Mouse (Mus musculus): ENCODE data around the gene Furin. TPM values are rescaled to one million over a fixed set of nuclear protein-coding genes. Genes with fewer than 3 reads are reported as not detected.

Furin gene
- polyA plus RNA-seq, 1 experiment from 2014 or later: 13.2 TPM

GRCm38 (mm10) chr7:80371041-80371751 lies 34.0 kb downstream of the Furin start, which contains the start of gene Man2a2:
TSS of gene Man2a2 (minus strand) at chr7:80371375.
- Histone ChIP-seq H3K27me3 (no peaks in the 10 kb centered on the region), H3K4me3 (replicated peaks) (peak within 1 kb of the TSS; percentile 93), H3K9me3 (no peaks in the 10 kb centered on the region), H3K27ac (peak within 1 kb of the TSS; percentile 87), H3K4me2 (peak within 1 kb of the TSS; percentile 67), H3K36me3 (peaks cover 25% of the 10 kb centered on the region), H3K4me1 (replicated peaks) (peaks cover 19% of the 10 kb centered on the region), H3K9ac (replicated peaks) (peak within 1 kb of the TSS; percentile 91)
- ATAC-seq (ENCODE audit: insufficient number of reproducible peaks, insufficient read depth, low FRiP score, low TSS enrichment, low read depth): 0 out of 2 replicates have a peak, but pooled peaks have one; percentile 38
- WGBS: 1% methylated on average over 60 of the region's 86 CpGs

- peak overlapping the region; percentile 91 for H3K9ac ChIP-seq (replicated peaks)
- no peaks in the 10 kb centered on the region for H3K9me3 ChIP-seq
- under 1% methylated on average over 31 of the region's 31 CpGs for WGBS
- H3K4me1 ChIP-seq (replicated peaks): peaks cover 19% of the 10 kb centered on the region
- H3K27ac ChIP-seq: peak overlapping the region; percentile 87
- H3K27me3 ChIP-seq: no peaks in the 10 kb centered on the region
- peaks cover 31% of the 10 kb centered on the region for H3K36me3 ChIP-seq
- H3K4me3 ChIP-seq (replicated peaks): peak overlapping the region; percentile 93
- peak overlapping the region; percentile 67 for H3K4me2 ChIP-seq
- peak; percentile 26 for ATAC-seq (ENCODE audit: insufficient number of reproducible peaks, insufficient read depth, low FRiP score, low TSS enrichment, low read depth)
Measured at GRCm38 (mm10) chr7:80370649-80371040, 34.6 kb downstream of the Furin start.

- Histone ChIP-seq H3K4me3 (replicated peaks) (peak overlapping the region; percentile 93), H3K9me3 (no peaks in the 10 kb centered on the region), H3K27me3 (no peaks in the 10 kb centered on the region), H3K9ac (replicated peaks) (peak overlapping the region; percentile 91), H3K4me2 (peak overlapping the region; percentile 67), H3K27ac (peak overlapping the region; percentile 87; the same call in 1 of the 2 replicates), H3K4me1 (replicated peaks) (peaks cover 19% of the 10 kb centered on the region), H3K36me3 (peaks cover 32% of the 10 kb centered on the region)
- WGBS: 24% methylated on average over 4 of the region's 4 CpGs
- ATAC-seq (ENCODE audit: insufficient number of reproducible peaks, insufficient read depth, low FRiP score, low TSS enrichment, low read depth): no peak
Measured at GRCm38 (mm10) chr7:80369967-80370431, 35.2 kb downstream of the Furin start.

- 58% methylated on average over 5 of the region's 5 CpGs for WGBS
- H3K36me3 ChIP-seq: peaks cover 37% of the 10 kb centered on the region
- H3K27me3 ChIP-seq: no peaks in the 10 kb centered on the region
- H3K4me1 ChIP-seq (replicated peaks): peaks cover 19% of the 10 kb centered on the region
- H3K27ac ChIP-seq: no peak overlapping the region
- peak overlapping the region; percentile 93; the same call in 1 of the 2 replicates for H3K4me3 ChIP-seq (replicated peaks)
- H3K9me3 ChIP-seq: no peaks in the 10 kb centered on the region
- peak overlapping the region; percentile 67 for H3K4me2 ChIP-seq
- no peak for ATAC-seq (ENCODE audit: insufficient number of reproducible peaks, insufficient read depth, low FRiP score, low TSS enrichment, low read depth)
- H3K9ac ChIP-seq (replicated peaks): no peak overlapping the region
Measured at GRCm38 (mm10) chr7:80369461-80369860, 35.8 kb downstream of the Furin start.

GRCm38 (mm10) chr7:80368635-80369421 lies 36.4 kb downstream of the Furin start:
- H3K4me3 ChIP-seq (replicated peaks): peak overlapping the region; percentile 93; the same call in 1 of the 2 replicates
- ATAC-seq (ENCODE audit: insufficient number of reproducible peaks, insufficient read depth, low FRiP score, low TSS enrichment, low read depth): no peak
- peaks cover 44% of the 10 kb centered on the region for H3K36me3 ChIP-seq
- no peaks in the 10 kb centered on the region for H3K9me3 ChIP-seq
- H3K4me2 ChIP-seq: peak overlapping the region; percentile 67
- no peaks in the 10 kb centered on the region for H3K27me3 ChIP-seq
- H3K4me1 ChIP-seq (replicated peaks): peaks cover 19% of the 10 kb centered on the region
- H3K27ac ChIP-seq: no peak overlapping the region
- WGBS: 78% methylated on average over 20 of the region's 20 CpGs
- no peak overlapping the region for H3K9ac ChIP-seq (replicated peaks)

- ATAC-seq (ENCODE audit: insufficient number of reproducible peaks, insufficient read depth, low FRiP score, low TSS enrichment, low read depth): no peak
- peaks cover 52% of the 10 kb centered on the region for H3K36me3 ChIP-seq
- 86% methylated on average over 9 of the region's 9 CpGs for WGBS
- H3K27me3 ChIP-seq: no peaks in the 10 kb centered on the region
- H3K4me1 ChIP-seq (replicated peaks): peaks cover 19% of the 10 kb centered on the region
- no peak overlapping the region for H3K9ac ChIP-seq (replicated peaks)
- no peak overlapping the region for H3K4me3 ChIP-seq (replicated peaks)
- H3K9me3 ChIP-seq: no peaks in the 10 kb centered on the region
- H3K4me2 ChIP-seq: no peak overlapping the region
- H3K27ac ChIP-seq: no peak overlapping the region
Measured at GRCm38 (mm10) chr7:80368009-80368408, 37.2 kb downstream of the Furin start.

GRCm38 (mm10) chr7:80367232-80367631 lies 38.0 kb downstream of the Furin start:
- H3K9ac ChIP-seq (replicated peaks): no peak overlapping the region
- H3K27me3 ChIP-seq: no peaks in the 10 kb centered on the region
- WGBS: 93% methylated on average over 7 of the region's 7 CpGs
- H3K9me3 ChIP-seq: no peaks in the 10 kb centered on the region
- no peak overlapping the region for H3K27ac ChIP-seq
- peaks cover 60% of the 10 kb centered on the region for H3K36me3 ChIP-seq
- H3K4me3 ChIP-seq (replicated peaks): no peak overlapping the region
- H3K4me1 ChIP-seq (replicated peaks): peaks cover 19% of the 10 kb centered on the region
- ATAC-seq (ENCODE audit: insufficient number of reproducible peaks, insufficient read depth, low FRiP score, low TSS enrichment, low read depth): no peak
- H3K4me2 ChIP-seq: no peak overlapping the region

- Histone ChIP-seq H3K4me2 (no peak overlapping the region), H3K36me3 (peaks cover 74% of the 10 kb centered on the region), H3K27ac (no peak overlapping the region), H3K9ac (replicated peaks) (no peak overlapping the region), H3K4me1 (replicated peaks) (peaks cover 19% of the 10 kb centered on the region), H3K27me3 (no peaks in the 10 kb centered on the region), H3K4me3 (replicated peaks) (no peak overlapping the region), H3K9me3 (no peaks in the 10 kb centered on the region)
- WGBS: 87% methylated on average over 2 of the region's 2 CpGs
- no peak for ATAC-seq (ENCODE audit: insufficient number of reproducible peaks, insufficient read depth, low FRiP score, low TSS enrichment, low read depth)
Measured at GRCm38 (mm10) chr7:80365759-80366158, 39.5 kb downstream of the Furin start.

GRCm38 (mm10) chr7:80360435-80360834 lies 44.8 kb downstream of the Furin start:
- H3K9ac ChIP-seq (replicated peaks): no peak overlapping the region
- H3K27me3 ChIP-seq: no peaks in the 10 kb centered on the region
- peaks cover 96% of the 10 kb centered on the region for H3K36me3 ChIP-seq
- no peak overlapping the region for H3K4me3 ChIP-seq (replicated peaks)
- no peak for ATAC-seq (ENCODE audit: insufficient number of reproducible peaks, insufficient read depth, low FRiP score, low TSS enrichment, low read depth)
- no peak overlapping the region for H3K27ac ChIP-seq
- WGBS: 56% methylated on average over 3 of the region's 3 CpGs
- H3K4me1 ChIP-seq (replicated peaks): no peaks in the 10 kb centered on the region
- no peak overlapping the region for H3K4me2 ChIP-seq
- no peaks in the 10 kb centered on the region for H3K9me3 ChIP-seq

GRCm38 (mm10) chr7:80358039-80358438 lies 47.2 kb downstream of the Furin start:
- Histone ChIP-seq H3K9ac (replicated peaks) (no peak overlapping the region), H3K9me3 (no peaks in the 10 kb centered on the region), H3K4me3 (replicated peaks) (no peak overlapping the region), H3K27me3 (no peaks in the 10 kb centered on the region), H3K4me2 (no peak overlapping the region), H3K36me3 (peaks cover 93% of the 10 kb centered on the region), H3K27ac (no peak overlapping the region), H3K4me1 (replicated peaks) (no peaks in the 10 kb centered on the region)
- ATAC-seq (ENCODE audit: insufficient number of reproducible peaks, insufficient read depth, low FRiP score, low TSS enrichment, low read depth): no peak
- WGBS: 84% methylated on average over 4 of the region's 4 CpGs

GRCm38 (mm10) chr7:80357156-80357555 lies 48.1 kb downstream of the Furin start:
- no peak for ATAC-seq (ENCODE audit: insufficient number of reproducible peaks, insufficient read depth, low FRiP score, low TSS enrichment, low read depth)
- no peak overlapping the region for H3K4me2 ChIP-seq
- H3K4me3 ChIP-seq (replicated peaks): no peak overlapping the region
- WGBS: 79% methylated on average over 8 of the region's 8 CpGs
- no peaks in the 10 kb centered on the region for H3K27me3 ChIP-seq
- H3K4me1 ChIP-seq (replicated peaks): no peaks in the 10 kb centered on the region
- H3K27ac ChIP-seq: peak overlapping the region; percentile 45; the same call in 1 of the 2 replicates
- H3K9ac ChIP-seq (replicated peaks): no peak overlapping the region
- H3K9me3 ChIP-seq: no peaks in the 10 kb centered on the region
- peaks cover 93% of the 10 kb centered on the region for H3K36me3 ChIP-seq

Data from limb, embryonic 12.5 days (tissue).